Mouse (Mus musculus) G1E (cell line): ENCODE measurements around the gene Lias.

ENCODE experiments used
- CTCF ChIP-seq: IDR thresholded peaks from 2 replicates; pipeline ENCODE4 v1.5.1; 2012; ENCODE audit warnings: low read depth, low read length, inconsistent platforms, mixed read lengths
- GATA1 ChIP-seq: IDR thresholded peaks from 2 replicates; pipeline ENCODE4 v1.6.1; 2012; ENCODE audit warnings: borderline replicate concordance, low read length, inconsistent platforms, mixed read lengths

- TF ChIP-seq GATA1 (no peak), CTCF (no peak)
Measured at GRCm38 (mm10) chr5:65394425-65394824, 3.1 kb downstream of the Lias start.
